Mouse (Mus musculus) spleen, postnatal 10 days (tissue): ENCODE measurements around the gene Swi5.
A peak's percentile ranks its signal among the peaks of the same experiment; 100 is the strongest.

Experiments used
- DNase-seq, 2 experiments: peaks; one replicate each; pipeline ENCODE4 v3.0.0; 2021 to 2022; ENCODE audit warnings: low spot score in 2 of 2

The Swi5 gene

GRCm38 (mm10) chr2:32260635-32261034, 27.2 kb downstream of the Swi5 start:
- DNase-seq, result peak; percentile 57 to 87

GRCm38 (mm10) chr2:32259657-32260417, 28.0 kb downstream of the Swi5 start, which contains the start of gene Uck1:
Gene Uck1 (minus strand): TSS chr2:32260159.
- peak; percentile 87 to 93 for DNase-seq

DNA sequence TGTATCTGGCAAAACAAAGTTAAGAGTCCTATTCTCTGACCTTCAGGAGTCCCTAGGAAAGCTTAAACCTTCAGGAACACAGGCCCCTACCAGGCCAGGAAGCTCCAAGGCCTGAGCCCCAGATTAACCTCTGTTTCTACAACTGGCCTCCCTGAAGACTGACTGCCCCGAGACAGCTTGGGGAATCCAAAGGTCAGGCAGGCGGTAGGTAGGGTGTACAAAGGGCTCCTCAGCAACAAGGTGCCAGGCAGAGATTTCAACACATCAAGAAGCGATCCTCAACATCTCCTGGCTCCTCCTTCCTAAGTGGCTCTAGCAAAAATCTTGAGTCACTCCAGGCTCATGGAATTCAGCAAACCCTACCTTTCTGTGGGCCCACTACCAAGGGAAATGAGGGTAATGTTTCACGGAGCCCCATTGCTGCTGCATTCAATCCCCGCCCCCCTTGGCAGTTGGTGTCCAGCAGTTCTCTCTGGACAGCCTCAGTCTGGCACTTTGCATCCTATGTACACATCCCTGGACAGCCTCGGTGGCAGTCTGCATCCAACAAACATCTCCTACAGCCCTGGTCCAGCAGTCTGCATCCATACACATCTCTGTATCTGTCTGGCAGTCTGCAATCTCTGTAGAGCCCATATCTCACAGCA, 28.9 kb downstream of the Swi5 start:
- no peak for DNase-seq

DNA sequence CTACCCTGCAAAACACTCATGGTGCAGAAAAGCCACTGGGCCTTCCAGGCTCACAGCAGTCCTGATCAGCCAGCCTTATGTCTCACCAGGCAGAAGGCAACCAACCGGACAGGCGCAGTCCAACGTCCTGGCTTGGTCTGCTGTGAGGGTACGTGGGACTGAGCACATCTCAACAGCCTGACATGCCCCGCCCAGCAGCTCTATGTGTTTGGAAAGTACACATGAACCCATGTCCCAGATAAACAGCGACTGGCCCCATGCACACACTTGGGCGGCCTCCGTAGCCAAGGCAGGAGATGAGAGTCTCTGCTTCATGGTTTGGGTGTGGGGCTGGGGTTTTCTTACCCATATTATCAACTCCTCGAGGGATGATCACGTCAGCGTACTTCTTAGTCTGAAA, 31.6 kb downstream of the Swi5 start:
- DNase-seq, result no peak

DNA sequence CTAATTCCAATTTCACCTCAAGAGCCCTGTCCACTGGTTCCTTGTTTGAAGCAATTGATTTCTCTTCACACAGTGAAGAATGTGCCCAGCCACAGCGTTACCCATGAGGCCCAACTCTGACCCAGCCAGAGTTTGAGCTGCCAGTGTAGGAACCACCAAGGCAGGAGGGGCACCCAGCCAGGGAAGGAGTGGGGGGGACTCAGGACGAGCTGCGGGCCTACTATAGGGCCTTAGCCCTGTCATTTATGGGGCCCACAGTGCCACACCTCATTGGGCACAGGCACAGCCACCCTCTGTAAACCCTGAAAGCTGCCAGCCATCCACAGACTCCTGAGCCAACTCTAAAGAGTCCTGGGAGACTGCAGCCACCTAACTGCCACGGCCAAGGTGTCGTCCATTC, 33.3 kb downstream of the Swi5 start:
- no peak for DNase-seq

DNA sequence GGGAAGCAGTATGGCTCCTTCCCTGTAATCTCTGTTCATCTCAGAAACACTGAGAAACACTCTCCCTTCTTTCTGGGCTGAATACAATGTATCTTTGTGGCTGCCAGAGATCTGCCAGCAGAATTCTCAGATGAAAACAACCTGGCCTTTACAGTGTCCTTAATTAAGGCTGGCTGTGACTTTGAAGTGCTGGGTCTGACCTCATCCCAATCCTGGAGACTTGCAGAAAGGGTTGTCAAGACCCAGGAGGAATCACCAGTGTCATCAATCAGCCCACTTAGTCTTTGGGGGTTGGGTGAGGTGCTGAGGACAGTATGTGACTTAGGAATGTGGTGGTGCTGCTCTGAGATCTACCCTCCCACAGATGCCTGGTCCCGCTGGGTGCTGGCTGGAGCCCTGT, 34.5 kb downstream of the Swi5 start:
- no peak for DNase-seq

DNA sequence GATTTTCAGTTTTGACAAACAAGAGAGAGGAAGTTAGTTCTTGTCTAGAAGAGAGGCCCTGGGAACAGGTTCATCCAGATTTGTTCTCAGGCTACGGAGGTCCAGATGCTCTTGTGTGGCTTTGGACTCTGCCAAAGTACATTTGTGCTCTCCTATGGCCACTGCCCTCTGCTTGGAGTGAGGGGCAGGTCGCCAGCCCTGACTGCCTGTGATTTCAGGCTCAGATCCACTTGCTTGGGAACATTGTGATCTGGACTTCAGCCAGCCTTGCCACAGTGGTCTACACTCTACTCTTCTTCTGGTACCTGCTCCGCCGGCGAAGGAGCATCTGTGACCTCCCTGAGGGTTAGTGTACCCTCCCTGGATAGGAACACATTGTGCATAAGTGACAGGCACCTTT, 35.2 kb downstream of the Swi5 start:
- no peak for DNase-seq

DNA sequence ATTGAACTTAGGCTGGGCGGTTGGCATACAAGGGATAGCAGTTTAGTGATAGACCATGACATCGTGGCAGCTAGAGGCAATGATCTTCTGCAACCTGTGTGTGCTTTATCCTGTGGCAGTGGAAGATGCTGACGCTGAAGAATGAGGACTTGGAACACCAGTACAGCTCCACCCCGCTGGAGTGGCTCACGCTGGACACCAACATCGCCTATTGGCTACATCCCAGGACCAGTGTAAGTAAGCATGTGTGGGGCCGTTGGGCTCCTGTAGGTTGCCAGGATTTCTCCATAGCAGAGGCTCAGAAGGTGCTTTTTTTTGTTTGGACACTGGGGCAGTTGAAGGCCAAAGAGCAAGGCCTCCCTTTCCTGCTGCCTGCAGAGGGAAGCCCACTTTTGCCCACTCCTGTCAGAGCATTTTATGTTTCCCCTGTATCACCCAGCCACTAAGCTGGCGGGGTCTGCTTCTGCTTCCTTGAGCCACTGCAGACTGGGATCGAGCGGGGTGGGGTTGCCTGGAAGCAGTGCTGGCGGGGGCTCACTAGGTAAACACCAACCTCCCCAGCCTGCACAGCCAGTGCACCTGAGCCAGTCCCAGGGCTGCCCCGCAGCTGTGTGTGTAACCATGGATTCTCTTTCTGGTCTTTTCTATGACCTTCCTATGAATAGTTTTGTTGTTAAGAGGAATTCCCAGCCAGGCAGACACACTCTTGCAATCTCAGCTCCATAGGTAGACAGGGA, 35.9 kb downstream of the Swi5 start:
- DNase-seq, result no peak

DNA sequence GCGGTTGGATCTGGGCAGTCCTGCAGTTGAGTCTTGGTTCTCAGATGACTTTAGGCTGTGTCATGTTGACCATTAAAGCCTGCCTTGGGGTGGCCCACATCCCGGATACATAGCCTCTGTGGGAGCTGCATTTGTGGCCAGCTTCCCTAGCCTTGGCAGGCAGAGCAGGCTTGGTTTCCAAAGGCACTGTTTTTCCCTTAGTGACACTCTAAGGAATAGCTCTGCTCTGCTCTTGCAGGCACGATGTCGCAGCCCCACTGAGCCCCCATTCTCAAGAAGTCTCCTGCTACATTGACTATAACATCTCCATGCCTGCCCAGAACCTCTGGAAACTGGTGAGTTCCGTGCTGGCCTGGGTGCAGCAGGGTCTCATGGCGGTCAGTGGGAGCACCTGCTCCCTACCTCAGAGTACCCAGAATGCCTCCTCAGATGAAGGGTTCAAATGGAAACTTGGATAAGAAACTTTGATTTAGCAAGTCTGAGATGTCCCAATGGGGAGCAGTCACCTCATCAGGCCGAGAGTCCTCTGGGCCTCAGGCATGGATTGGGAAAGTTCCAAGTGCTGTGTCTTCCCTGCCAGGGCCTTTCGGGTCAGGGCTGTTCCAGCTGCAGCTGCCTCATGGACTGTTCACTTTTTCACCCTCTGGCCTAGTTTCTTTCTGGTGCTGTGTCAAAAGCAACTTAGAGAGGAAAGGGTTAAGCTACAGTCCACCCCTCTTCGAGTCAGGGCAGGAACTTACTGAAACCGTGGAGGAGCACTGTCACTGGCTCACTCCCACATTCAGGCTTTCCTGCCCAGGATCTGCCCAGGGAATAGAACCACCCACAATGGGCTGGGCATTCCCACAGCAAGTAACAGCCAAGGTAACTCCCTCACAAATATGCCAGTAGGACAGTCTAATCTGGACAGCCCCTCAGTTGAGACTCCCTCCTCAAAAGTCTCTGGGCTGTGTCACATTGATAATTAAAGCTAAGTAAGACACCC, 39.2 kb downstream of the Swi5 start:
- DNase-seq, result no peak

- no peak for DNase-seq
These were observed 41.1 kb downstream of the Swi5 start for GRCm38 (mm10) chr2:32246741-32247140.

- no peak for DNase-seq
These were observed 44.9 kb downstream of the Swi5 start for GRCm38 (mm10) chr2:32242986-32243385.

DNA sequence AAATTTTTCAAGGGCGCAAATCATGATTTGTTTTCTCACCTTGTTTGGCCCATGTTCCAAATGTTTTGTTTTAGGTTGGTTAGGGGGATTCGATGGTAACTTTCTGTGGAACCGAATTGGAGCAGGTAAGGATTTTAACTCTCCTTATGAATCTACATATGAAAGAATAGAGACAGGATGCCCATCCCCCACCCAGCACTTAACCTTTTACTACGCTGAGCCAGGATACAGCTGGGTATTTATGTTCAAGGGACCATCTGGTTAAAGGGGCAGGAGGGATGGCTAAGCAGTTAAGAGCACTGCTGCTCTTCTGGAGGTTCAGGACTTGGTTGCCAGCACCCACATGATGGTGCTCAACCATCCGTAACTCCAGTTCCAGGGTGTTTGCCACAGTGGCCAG, 47.3 kb downstream of the Swi5 start:
- no peak for DNase-seq

DNA sequence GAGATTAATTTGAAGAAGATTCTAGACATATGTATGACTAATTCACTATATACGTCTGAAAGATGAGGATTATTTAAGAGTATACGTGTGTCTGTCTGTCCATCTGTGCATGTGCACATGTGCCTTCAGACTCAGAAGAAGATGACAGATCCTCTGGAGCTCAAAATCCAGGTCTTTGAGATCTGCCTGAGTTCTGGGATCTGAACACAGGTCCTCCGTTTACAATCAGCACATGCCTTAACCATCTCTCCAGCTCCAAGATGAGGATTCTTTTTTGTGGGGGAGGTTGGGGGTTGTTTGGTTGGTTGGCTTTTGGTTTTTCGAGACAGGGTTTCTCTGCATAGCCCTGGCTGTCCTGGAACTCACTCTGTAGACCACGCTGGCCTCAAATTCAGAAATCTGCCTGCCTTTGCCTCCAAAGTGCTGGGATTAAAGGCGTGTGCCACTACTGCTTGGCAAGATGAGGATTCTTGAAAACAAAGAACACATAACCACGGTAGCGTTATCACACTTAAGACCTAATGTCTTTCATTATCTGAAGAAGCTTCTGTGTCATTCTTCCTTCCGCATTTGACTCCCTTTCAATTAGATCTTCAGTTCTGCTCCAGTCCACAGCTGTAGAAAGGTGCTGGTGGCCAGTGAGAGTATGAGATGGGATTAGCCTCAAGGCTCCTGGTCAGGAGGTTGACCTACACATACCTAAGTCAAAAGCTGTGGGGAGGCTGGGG, 49.0 kb downstream of the Swi5 start:
- no peak for DNase-seq

- DNase-seq, result no peak
These were observed 50.3 kb downstream of the Swi5 start for GRCm38 (mm10) chr2:32237571-32237970.

DNA sequence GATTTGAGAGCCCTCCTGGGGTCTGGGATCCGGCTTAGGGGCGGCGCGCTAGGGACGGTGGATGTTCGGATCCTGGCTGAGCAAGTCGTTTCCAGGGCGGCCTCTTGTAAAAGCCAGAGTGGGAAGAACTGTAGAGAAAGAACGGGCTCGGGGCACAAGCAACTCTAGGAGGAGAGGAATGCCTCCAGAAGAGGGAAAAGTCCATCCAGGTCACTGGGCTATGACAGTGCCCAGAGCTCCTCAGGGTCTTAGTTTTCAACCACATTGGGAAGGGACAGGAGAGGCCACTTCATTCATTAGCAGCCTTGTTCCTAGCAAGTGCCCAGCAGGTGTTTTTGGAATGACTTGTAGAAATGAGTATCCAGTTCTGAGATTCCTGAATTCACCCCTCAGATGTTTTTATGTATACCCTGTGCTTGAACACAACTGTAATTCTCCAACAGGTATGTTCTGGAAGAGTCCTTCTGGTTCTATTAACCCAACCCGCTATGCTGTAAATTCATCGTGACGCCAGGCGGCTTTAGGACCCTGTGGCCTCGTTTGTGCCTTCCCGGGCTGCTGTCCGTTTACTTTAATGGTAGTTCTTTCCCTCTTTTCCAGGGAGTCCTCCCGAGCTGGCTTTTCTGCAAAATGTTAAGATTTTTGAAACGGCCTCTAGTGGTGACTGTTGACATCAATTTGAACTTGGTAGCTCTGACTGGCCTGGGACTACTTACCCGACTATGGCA, 51.0 kb downstream of the Swi5 start:
- DNase-seq, result peak; percentile 43 to 53

GRCm38 (mm10) chr2:32235886-32236759, 51.8 kb downstream of the Swi5 start, which contains the start of gene Pomt1:
Gene Pomt1 (plus strand): TSS chr2:32236590.
- DNase-seq, result peak; percentile 87 to 93

DNA sequence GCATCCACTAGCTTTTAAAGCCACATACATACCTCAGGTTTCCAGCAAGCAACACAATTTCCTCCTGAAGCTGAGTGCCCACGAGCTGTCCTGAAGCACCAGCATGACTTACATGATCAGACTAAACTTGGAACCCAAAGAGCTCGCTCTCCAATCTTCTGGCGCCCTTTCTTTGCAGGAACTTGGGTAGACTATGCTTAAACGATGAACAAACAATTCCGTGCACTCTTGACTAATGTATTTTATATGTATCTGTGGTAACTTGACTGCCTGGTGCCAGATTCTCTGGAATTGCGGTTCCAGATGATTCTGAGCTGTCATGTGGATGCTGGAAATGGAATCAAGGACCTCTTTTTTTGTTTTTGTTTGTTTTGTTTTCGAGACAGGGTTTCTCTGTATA, 52.4 kb downstream of the Swi5 start:
- DNase-seq, result no peak
